Mouse (Mus musculus): Measurements from ENCODE around the gene Ptprm. TPM values are rescaled to one million over a fixed set of nuclear protein-coding genes. Genes with fewer than 3 reads are reported as not detected.

The Ptprm gene
- polyA plus RNA-seq, 1 experiment, result 34.2 TPM

- 79% methylated on average over 1 of the region's 1 CpGs for WGBS
- Histone ChIP-seq H3K27ac (ENCODE audit: insufficient read depth, low read length) (no peak overlapping the region), H3K27me3 (ENCODE audit: control insufficient read depth, insufficient read depth, low read length) (no peaks in the 10 kb centered on the region), H3K4me3 (replicated peaks; ENCODE audit: insufficient read depth, low read depth, low read length) (no peak overlapping the region), H3K4me1 (ENCODE audit: control insufficient read depth, insufficient read depth, low read length) (no peaks in the 10 kb centered on the region)
- no peak for TF ChIP-seq CTCF (IDR thresholded peaks at IDR 0.05; ENCODE audit: borderline replicate concordance, insufficient read depth, low read depth, low read length)
- TF ChIP-seq POLR2A (IDR thresholded peaks at IDR 0.05; ENCODE audit: borderline replicate concordance, insufficient read depth, low read length), result no peak
- DNase-seq, result no peak
These were observed 10.2 kb upstream of the Ptprm start for GRCm38 (mm10) chr17:67364491-67364890.

GRCm38 (mm10) chr17:67363377-67364070, 9.3 kb upstream of the Ptprm start:
- DNase-seq, result no peak
- Histone ChIP-seq H3K27ac (ENCODE audit: insufficient read depth, low read length) (no peak overlapping the region), H3K27me3 (ENCODE audit: control insufficient read depth, insufficient read depth, low read length) (no peaks in the 10 kb centered on the region), H3K4me1 (ENCODE audit: control insufficient read depth, insufficient read depth, low read length) (no peaks in the 10 kb centered on the region), H3K4me3 (replicated peaks; ENCODE audit: insufficient read depth, low read depth, low read length) (no peak overlapping the region)
- WGBS, result 88% methylated on average over 11 of the region's 11 CpGs
- no peak for TF ChIP-seq CTCF (IDR thresholded peaks at IDR 0.05; ENCODE audit: borderline replicate concordance, insufficient read depth, low read depth, low read length)
- no peak for TF ChIP-seq POLR2A (IDR thresholded peaks at IDR 0.05; ENCODE audit: borderline replicate concordance, insufficient read depth, low read length)

GRCm38 (mm10) chr17:67362131-67362530, 7.9 kb upstream of the Ptprm start:
- Histone ChIP-seq H3K27ac (ENCODE audit: insufficient read depth, low read length) (no peak overlapping the region), H3K4me3 (replicated peaks; ENCODE audit: insufficient read depth, low read depth, low read length) (no peak overlapping the region), H3K27me3 (ENCODE audit: control insufficient read depth, insufficient read depth, low read length) (no peaks in the 10 kb centered on the region), H3K4me1 (ENCODE audit: control insufficient read depth, insufficient read depth, low read length) (no peaks in the 10 kb centered on the region)
- 87% methylated on average over 6 of the region's 6 CpGs for WGBS
- no peak for DNase-seq
- no peak for TF ChIP-seq CTCF (IDR thresholded peaks at IDR 0.05; ENCODE audit: borderline replicate concordance, insufficient read depth, low read depth, low read length)
- no peak for TF ChIP-seq POLR2A (IDR thresholded peaks at IDR 0.05; ENCODE audit: borderline replicate concordance, insufficient read depth, low read length)

- TF ChIP-seq CTCF (IDR thresholded peaks at IDR 0.05; ENCODE audit: borderline replicate concordance, insufficient read depth, low read depth, low read length), result no peak
- no peak for TF ChIP-seq POLR2A (IDR thresholded peaks at IDR 0.05; ENCODE audit: borderline replicate concordance, insufficient read depth, low read length)
- 22% methylated on average over 3 of the region's 3 CpGs for WGBS
- H3K27me3 ChIP-seq (ENCODE audit: control insufficient read depth, insufficient read depth, low read length), result no peaks in the 10 kb centered on the region
- no peaks in the 10 kb centered on the region for H3K4me1 ChIP-seq (ENCODE audit: control insufficient read depth, insufficient read depth, low read length)
- DNase-seq, result no peak
- H3K27ac ChIP-seq (ENCODE audit: insufficient read depth, low read length), result no peak overlapping the region
- H3K4me3 ChIP-seq (replicated peaks; ENCODE audit: insufficient read depth, low read depth, low read length), result no peak overlapping the region
These were observed 6.3 kb upstream of the Ptprm start for GRCm38 (mm10) chr17:67360606-67361005.

GRCm38 (mm10) chr17:67359578-67359977, 5.3 kb upstream of the Ptprm start:
- WGBS, result 96% methylated on average over 5 of the region's 5 CpGs
- no peak for TF ChIP-seq POLR2A (IDR thresholded peaks at IDR 0.05; ENCODE audit: borderline replicate concordance, insufficient read depth, low read length)
- TF ChIP-seq CTCF (IDR thresholded peaks at IDR 0.05; ENCODE audit: borderline replicate concordance, insufficient read depth, low read depth, low read length), result no peak
- Histone ChIP-seq H3K27me3 (ENCODE audit: control insufficient read depth, insufficient read depth, low read length) (no peaks in the 10 kb centered on the region), H3K27ac (ENCODE audit: insufficient read depth, low read length) (no peak overlapping the region), H3K4me3 (replicated peaks; ENCODE audit: insufficient read depth, low read depth, low read length) (no peak overlapping the region), H3K4me1 (ENCODE audit: control insufficient read depth, insufficient read depth, low read length) (no peaks in the 10 kb centered on the region)
- DNase-seq, result no peak

GRCm38 (mm10) chr17:67358541-67358940, 4.3 kb upstream of the Ptprm start:
- Histone ChIP-seq H3K4me3 (replicated peaks; ENCODE audit: insufficient read depth, low read depth, low read length) (no peak overlapping the region), H3K4me1 (ENCODE audit: control insufficient read depth, insufficient read depth, low read length) (no peaks in the 10 kb centered on the region), H3K27me3 (ENCODE audit: control insufficient read depth, insufficient read depth, low read length) (peaks cover 3% of the 10 kb centered on the region; the same call in 1 of the 2 replicates), H3K27ac (ENCODE audit: insufficient read depth, low read length) (no peak overlapping the region)
- TF ChIP-seq POLR2A (IDR thresholded peaks at IDR 0.05; ENCODE audit: borderline replicate concordance, insufficient read depth, low read length), result no peak
- no peak for TF ChIP-seq CTCF (IDR thresholded peaks at IDR 0.05; ENCODE audit: borderline replicate concordance, insufficient read depth, low read depth, low read length)
- no peak for DNase-seq
- WGBS, result 95% methylated on average over 7 of the region's 7 CpGs

GRCm38 (mm10) chr17:67357191-67357590, 2.9 kb upstream of the Ptprm start:
- Histone ChIP-seq H3K4me3 (replicated peaks; ENCODE audit: insufficient read depth, low read depth, low read length) (no peak overlapping the region), H3K27me3 (ENCODE audit: control insufficient read depth, insufficient read depth, low read length) (peaks cover 5% of the 10 kb centered on the region; the same call in 1 of the 2 replicates), H3K27ac (ENCODE audit: insufficient read depth, low read length) (no peak overlapping the region), H3K4me1 (ENCODE audit: control insufficient read depth, insufficient read depth, low read length) (no peaks in the 10 kb centered on the region)
- 93% methylated on average over 4 of the region's 4 CpGs for WGBS
- TF ChIP-seq POLR2A (IDR thresholded peaks at IDR 0.05; ENCODE audit: borderline replicate concordance, insufficient read depth, low read length) (no peak), CTCF (IDR thresholded peaks at IDR 0.05; ENCODE audit: borderline replicate concordance, insufficient read depth, low read depth, low read length) (no peak)
- DNase-seq, result no peak

- Histone ChIP-seq H3K4me1 (ENCODE audit: control insufficient read depth, insufficient read depth, low read length) (no peaks in the 10 kb centered on the region), H3K4me3 (replicated peaks; ENCODE audit: insufficient read depth, low read depth, low read length) (no peak overlapping the region), H3K27ac (ENCODE audit: insufficient read depth, low read length) (no peak overlapping the region), H3K27me3 (ENCODE audit: control insufficient read depth, insufficient read depth, low read length) (peaks cover 5% of the 10 kb centered on the region; the same call in 1 of the 2 replicates)
- DNase-seq, result no peak
- 34% methylated on average over 5 of the region's 5 CpGs for WGBS
- TF ChIP-seq POLR2A (IDR thresholded peaks at IDR 0.05; ENCODE audit: borderline replicate concordance, insufficient read depth, low read length), result no peak
- TF ChIP-seq CTCF (IDR thresholded peaks at IDR 0.05; ENCODE audit: borderline replicate concordance, insufficient read depth, low read depth, low read length), result no peak
These were observed 994 bp upstream of the Ptprm start for GRCm38 (mm10) chr17:67355251-67355650.

Data from cerebellum, adult 2 months (tissue).